Mouse (Mus musculus): ENCODE measurements around the gene Rbfox2. TPM values are rescaled to one million over a fixed set of nuclear protein-coding genes. Genes with fewer than 3 reads are reported as not detected.
A peak's percentile ranks its signal among the peaks of the same experiment; 100 is the strongest.

Rbfox2 gene
- total RNA-seq, 2 experiments from 2014 or later = 248 to 258 TPM

- intact Hi-C loops (cut with DNase I) = loop anchor here (2.0 to 5.0 kb wide), 2 partner anchors 89 to 202 kb away; no protein-coding TSS in a partner anchor
- Histone ChIP-seq H3K4me3 (no peak overlapping the region), H3K27ac (peak overlapping the region; percentile 82)
- no peak for TF ChIP-seq CTCF (IDR thresholded peaks at IDR 0.05)
- DNase-seq (ENCODE audit: extremely low spot score in 1 of 2, low spot score in 2 of 2) = no peak
These were observed 38.4 kb downstream of the Rbfox2 start for GRCm38 (mm10) chr15:77268415-77268814.

GRCm38 (mm10) chr15:77265318-77265717, 41.5 kb downstream of the Rbfox2 start:
- no peak for TF ChIP-seq CTCF (IDR thresholded peaks at IDR 0.05)
- no peak for DNase-seq (ENCODE audit: extremely low spot score in 1 of 2, low spot score in 2 of 2)
- Histone ChIP-seq H3K27ac (peak overlapping the region; percentile 64), H3K4me3 (no peak overlapping the region)
- intact Hi-C loops (cut with DNase I) = loop anchor here (5.0 kb wide), 1 partner anchor 92 kb away; no protein-coding TSS in a partner anchor

- TF ChIP-seq CTCF (IDR thresholded peaks at IDR 0.05) = no peak
- no peak overlapping the region for H3K27ac ChIP-seq
- no peak for DNase-seq (ENCODE audit: extremely low spot score in 1 of 2, low spot score in 2 of 2)
- H3K4me3 ChIP-seq = no peak overlapping the region
- intact Hi-C loops (cut with DNase I) = no loop called here
These were observed 42.5 kb downstream of the Rbfox2 start for GRCm38 (mm10) chr15:77264314-77264713.

GRCm38 (mm10) chr15:77262782-77263181, 44.0 kb downstream of the Rbfox2 start:
- intact Hi-C loops (cut with DNase I) = no loop called here

GRCm38 (mm10) chr15:77257437-77258229, 49.2 kb downstream of the Rbfox2 start:
- peak; percentile 74 to 76 for DNase-seq (ENCODE audit: extremely low spot score in 1 of 2, low spot score in 2 of 2)
- intact Hi-C loops (cut with DNase I) = no loop called here
- TF ChIP-seq CTCF (IDR thresholded peaks at IDR 0.05) = peak; percentile 73
- peak overlapping the region; percentile 30 for H3K27ac ChIP-seq
- H3K4me3 ChIP-seq = no peak overlapping the region

More at GRCm38 (mm10) chr15:77262782-77263181, 44.0 kb downstream of the Rbfox2 start:
- Histone ChIP-seq H3K27ac (no peak overlapping the region), H3K4me3 (no peak overlapping the region)
- no peak for TF ChIP-seq CTCF (IDR thresholded peaks at IDR 0.05)
- no peak for DNase-seq (ENCODE audit: extremely low spot score in 1 of 2, low spot score in 2 of 2)

- no peak for DNase-seq (ENCODE audit: extremely low spot score in 1 of 2, low spot score in 2 of 2)
- Histone ChIP-seq H3K27ac (peak overlapping the region; percentile 61), H3K4me3 (no peak overlapping the region)
- no peak for TF ChIP-seq CTCF (IDR thresholded peaks at IDR 0.05)
- intact Hi-C loops (cut with DNase I) = no loop called here
These were observed 50.0 kb downstream of the Rbfox2 start for GRCm38 (mm10) chr15:77256782-77257181.

- no peak for TF ChIP-seq CTCF (IDR thresholded peaks at IDR 0.05)
- no peak for DNase-seq (ENCODE audit: extremely low spot score in 1 of 2, low spot score in 2 of 2)
- intact Hi-C loops (cut with DNase I) = loop anchor here (5.0 kb wide), 1 partner anchor 53 kb away; the partner anchor contains the start of gene Rbfox2
- Histone ChIP-seq H3K4me3 (no peak overlapping the region), H3K27ac (peak overlapping the region; percentile 54)
These were observed 52.2 kb downstream of the Rbfox2 start for GRCm38 (mm10) chr15:77254636-77255035.

- TF ChIP-seq CTCF (IDR thresholded peaks at IDR 0.05) = no peak
- no peak for DNase-seq (ENCODE audit: extremely low spot score in 1 of 2, low spot score in 2 of 2)
- Histone ChIP-seq H3K27ac (peak overlapping the region; percentile 54), H3K4me3 (no peak overlapping the region)
- intact Hi-C loops (cut with DNase I) = loop anchor here (5.0 kb wide), 1 partner anchor 53 kb away; the partner anchor contains the start of gene Rbfox2
These were observed 52.7 kb downstream of the Rbfox2 start for GRCm38 (mm10) chr15:77254128-77254527.

- intact Hi-C loops (cut with DNase I) = loop anchor here (5.0 kb wide), 1 partner anchor 56 kb away; the partner anchor contains the start of gene Rbfox2
- TF ChIP-seq CTCF (IDR thresholded peaks at IDR 0.05) = no peak
- DNase-seq (ENCODE audit: extremely low spot score in 1 of 2, low spot score in 2 of 2) = no peak
- peak overlapping the region; percentile 69 for H3K27ac ChIP-seq
- no peak overlapping the region for H3K4me3 ChIP-seq
These were observed 55.1 kb downstream of the Rbfox2 start for GRCm38 (mm10) chr15:77251706-77252105.

- TF ChIP-seq CTCF (IDR thresholded peaks at IDR 0.05) = no peak
- H3K4me3 ChIP-seq = no peak overlapping the region
- H3K27ac ChIP-seq = no peak overlapping the region; the same call in 1 of the 2 replicates
- DNase-seq (ENCODE audit: extremely low spot score in 1 of 2, low spot score in 2 of 2) = no peak
- intact Hi-C loops (cut with DNase I) = loop anchor here (5.0 kb wide), 1 partner anchor 56 kb away; the partner anchor contains the start of gene Rbfox2
These were observed 56.0 kb downstream of the Rbfox2 start for GRCm38 (mm10) chr15:77250806-77251205.

- H3K27ac ChIP-seq = no peak overlapping the region
These were observed 57.4 kb downstream of the Rbfox2 start for GRCm38 (mm10) chr15:77249421-77249820.

More at GRCm38 (mm10) chr15:77249421-77249820, 57.4 kb downstream of the Rbfox2 start:
- intact Hi-C loops (cut with DNase I) = no loop called here
- no peak for DNase-seq (ENCODE audit: extremely low spot score in 1 of 2, low spot score in 2 of 2)
- no peak overlapping the region for H3K4me3 ChIP-seq
- no peak for TF ChIP-seq CTCF (IDR thresholded peaks at IDR 0.05)

Measured in left cerebral cortex, adult 2 months (tissue).